Mouse (Mus musculus) urinary bladder, adult 2 months (tissue): ENCODE data around the gene Them7. TPM values are rescaled to one million over a fixed set of nuclear protein-coding genes. Genes with fewer than 3 reads are reported as not detected.

Source experiments
- DNase-seq: peaks from one replicate; pipeline ENCODE4 v3.0.0; 2022; ENCODE audit warnings: low spot score
- polyA plus RNA-seq: library from polyadenylated mRNA; depleted of rRNA; stranded (reverse); fragments of >200 nt; gene quantifications from 2 replicates; pipeline ENCODE4 v1.2.3, GENCODE M21; 2012

Them7 gene
- polyA plus RNA-seq, 1 experiment, result 0.11 TPM

DNA sequence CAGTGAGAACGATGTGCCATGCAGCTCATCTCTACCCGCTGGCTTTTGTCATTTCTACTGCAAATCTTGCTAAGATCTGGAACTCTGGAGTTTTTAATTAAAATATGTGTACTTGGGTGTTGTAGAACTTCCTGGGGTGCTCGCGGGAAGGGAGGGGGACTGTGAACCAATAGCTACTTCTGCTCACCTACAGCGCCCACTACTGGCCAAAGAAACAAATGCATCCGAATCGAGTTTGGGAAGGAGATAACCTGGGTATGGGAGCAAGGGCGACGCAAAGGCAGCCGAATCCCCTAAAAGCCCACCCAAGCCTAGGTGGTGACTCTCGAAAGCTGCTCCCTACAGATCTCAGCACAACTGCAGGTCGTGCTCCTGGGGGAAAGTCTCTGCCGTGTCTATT, 87.3 kb downstream of the Them7 start:
- no peak for DNase-seq

DNA sequence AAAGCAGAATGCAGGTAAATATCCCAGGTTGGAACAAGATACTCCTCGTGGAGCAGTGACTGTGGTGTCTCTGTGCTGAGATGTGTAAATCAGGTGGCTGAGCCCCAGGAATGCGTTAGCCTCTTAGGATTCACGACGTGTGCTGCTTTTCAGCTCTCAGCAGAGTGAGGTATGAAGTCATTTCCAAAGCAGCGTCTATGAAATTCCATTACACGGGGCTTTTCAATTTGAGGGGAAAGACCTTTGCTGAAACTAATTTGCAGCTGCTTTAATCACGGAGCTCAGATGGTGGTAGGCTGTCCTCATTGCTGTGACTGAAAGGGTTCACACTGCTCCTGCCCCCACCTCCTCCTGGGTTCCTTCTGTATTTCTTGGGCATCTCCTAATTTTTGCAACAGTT, 87.9 kb downstream of the Them7 start:
- DNase-seq, result no peak

GRCm38 (mm10) chr2:105313077-105313476, 89.0 kb downstream of the Them7 start:
- DNase-seq, result no peak

DNA sequence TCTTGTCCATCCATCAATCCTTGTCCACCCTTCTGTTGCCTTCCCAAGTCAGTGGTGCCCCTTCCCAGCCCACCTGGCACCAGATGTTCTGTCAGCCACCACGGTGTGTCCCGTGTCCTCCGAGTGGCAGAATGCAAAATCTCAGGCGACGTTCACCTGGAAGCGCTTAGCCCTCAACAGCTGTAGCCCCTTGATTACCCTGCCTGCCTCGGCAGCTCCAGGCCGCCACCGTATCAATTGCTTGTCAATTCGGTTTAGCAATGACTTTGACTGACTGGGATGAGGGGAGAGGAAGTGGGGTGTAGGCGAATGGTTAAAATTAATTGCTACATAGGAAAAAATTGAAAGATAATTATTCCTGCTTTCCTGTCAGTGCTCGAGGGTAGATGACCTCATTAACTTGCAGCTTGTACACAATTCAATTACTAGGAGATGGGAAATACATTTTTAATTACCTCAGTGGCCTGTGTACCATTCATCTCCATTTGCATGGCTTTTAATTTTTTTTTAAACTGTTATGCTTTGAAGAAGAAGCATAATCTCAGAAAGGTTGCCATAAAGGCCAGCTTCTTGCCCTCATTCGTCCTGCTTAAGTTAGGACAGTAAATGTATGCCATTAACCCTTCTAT, 93.5 kb downstream of the Them7 start:
- DNase-seq, result no peak

DNA sequence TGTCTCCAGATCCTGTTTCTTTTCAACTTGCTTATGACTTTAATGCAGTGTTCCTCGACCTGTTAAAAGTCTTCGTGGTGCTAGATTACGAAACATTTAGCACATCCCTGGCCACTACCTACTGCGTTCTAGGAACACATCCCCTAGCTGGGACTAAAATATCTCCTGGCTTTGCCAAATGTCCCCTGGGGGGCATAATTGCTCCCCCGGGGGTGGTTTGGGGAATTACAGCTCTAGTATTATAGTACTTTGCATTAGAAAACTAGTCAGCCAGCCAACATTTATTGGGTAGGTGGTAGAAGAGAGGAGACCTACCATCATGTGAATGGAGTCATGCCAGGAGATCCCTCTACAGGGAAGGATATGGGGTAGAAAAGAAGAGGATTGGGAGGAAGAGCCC, 101.9 kb downstream of the Them7 start:
- no peak for DNase-seq

DNA sequence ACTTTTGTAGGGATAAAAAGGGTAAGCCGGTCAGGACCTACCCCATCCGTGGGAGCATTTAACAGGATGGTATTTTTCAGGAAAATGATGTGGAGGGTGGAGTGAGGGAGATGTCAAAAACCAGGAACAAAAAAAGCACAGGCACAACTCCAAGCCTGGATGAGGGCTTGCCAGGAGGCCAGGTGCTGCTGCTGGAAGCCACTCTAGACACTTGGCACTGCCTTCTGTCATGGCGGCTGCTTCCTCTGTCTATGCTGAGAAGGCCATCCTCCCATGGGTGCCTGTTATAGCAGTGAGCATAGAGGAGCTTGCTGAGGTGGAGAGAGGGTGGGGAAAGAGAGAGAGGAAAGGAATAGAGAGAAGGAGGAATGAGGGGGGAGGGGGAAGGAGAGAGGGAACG, 105.9 kb downstream of the Them7 start:
- no peak for DNase-seq

DNA sequence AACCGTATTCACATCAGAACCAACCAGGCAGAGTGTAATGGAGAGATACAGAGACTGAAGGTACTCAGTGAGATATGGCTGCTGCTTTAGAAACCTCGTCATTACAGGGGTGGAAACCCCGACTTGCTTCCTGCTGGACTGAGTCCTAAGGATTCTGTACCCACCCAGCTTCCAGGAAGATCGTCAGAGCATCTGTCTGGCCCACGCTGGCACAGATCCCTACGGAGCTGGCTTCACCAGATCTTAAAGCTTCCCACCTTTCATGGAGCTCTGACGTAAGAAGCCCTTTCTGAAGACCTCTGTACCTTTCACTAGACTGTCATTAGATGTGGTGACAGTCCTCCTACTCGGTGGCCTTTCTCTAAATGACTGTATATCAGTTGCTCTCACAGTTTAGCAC, 109.0 kb downstream of the Them7 start:
- DNase-seq, result no peak

GRCm38 (mm10) chr2:105333976-105334713, 110.0 kb downstream of the Them7 start:
- no peak for DNase-seq

DNA sequence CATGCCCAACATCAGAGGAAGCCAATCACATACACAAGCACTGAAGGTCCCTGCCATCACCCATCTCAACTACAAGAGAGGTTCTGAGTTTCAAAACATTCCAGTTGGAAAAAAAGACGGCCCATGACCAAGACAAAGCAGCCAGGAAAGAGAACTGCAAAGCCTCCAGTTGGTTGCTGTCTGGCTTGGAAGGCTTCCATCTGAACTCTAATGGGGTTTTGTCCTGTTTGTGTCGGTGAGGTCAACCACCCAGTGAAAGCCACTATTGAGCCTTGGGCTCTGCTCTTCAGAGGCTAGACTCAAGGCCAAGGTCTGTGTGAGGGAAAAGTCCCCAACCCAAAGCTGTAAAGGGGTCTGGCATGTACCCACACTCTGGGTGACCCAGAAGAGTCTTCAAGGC, 111.5 kb downstream of the Them7 start:
- no peak for DNase-seq

DNA sequence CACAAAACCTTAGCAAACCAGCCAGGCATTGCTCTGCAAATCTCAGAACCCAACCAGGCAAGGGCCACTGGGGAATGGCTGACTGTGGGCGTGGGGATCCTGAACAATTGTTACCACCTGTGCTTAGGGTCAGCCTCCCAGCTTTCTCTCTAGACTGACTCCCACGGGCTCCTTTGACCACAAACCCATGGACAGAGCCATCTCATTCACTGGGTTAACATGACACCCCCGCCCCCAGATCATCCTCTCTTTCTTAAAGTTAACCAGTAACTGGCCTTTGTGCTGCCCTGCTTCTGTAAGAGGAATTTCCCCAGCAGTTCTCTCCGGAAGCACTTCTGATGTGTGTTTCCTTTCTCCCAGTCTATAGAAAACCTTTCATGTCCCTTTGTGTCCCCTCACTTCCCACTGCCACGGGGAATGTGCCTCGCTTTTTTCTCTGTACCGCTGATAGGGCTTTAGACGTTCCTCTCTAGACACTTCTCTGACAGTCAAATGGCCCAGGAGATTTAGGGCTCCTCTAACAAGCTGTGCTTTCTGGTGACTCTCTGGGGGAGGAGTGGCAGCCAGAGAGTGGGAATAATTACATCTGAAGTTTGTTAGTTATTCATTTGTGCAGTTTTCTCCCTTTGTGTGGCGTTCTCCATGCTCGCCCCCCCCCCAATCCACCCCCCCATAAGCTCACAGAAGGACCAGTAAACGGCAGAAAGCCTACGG, 112.4 kb downstream of the Them7 start:
- no peak for DNase-seq

DNA sequence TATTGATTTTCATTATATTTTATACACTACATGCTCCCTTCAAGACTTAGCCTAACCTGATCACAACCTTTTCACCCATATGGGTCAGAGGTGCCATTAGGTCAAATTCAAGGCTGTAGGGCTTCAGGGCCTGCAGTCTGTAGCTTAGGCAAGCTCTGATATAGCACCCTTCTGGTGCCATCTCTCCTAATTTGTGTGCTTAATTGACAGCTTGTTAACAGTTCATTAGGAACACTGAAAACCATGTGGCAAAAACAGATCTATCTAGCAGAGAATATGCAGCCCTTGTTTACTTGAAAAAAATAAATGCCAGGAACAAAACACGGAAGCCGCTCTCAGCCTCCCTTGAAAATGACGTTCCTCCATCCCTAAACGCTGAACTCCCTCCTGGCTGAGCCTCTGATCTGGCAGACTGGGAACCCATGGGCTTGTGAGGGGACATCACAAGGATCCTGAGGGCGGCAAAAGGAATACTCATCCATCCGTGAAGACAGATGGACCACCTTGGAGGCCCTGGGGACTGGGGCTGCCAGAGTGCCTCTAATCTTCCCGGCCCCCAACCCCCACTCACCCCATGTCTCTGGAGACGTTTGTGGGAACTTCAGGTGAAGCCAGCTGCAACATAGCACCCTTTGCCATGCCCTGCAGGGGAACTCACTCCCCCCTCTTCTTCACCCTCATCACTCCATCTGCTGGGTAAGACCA, 113.2 kb downstream of the Them7 start:
- DNase-seq, result no peak

DNA sequence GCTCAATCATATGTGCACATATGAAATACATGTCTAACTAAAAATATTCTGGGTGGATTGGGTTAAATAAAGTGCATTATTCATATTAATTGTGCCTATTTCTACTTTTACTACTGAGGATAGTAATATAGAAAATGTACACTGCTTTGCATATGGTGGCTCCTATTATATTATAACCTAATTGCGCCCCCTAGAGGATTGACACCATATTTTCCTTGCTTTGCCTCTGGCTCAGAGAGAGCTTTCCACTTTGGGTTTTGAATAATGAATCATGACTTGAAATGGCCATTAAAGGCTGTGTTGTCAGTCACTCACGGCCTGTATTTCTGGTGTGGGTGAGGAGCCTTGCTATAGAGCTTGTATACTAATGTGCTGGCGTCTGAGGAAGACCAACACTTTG, 115.9 kb downstream of the Them7 start:
- DNase-seq, result no peak

DNA sequence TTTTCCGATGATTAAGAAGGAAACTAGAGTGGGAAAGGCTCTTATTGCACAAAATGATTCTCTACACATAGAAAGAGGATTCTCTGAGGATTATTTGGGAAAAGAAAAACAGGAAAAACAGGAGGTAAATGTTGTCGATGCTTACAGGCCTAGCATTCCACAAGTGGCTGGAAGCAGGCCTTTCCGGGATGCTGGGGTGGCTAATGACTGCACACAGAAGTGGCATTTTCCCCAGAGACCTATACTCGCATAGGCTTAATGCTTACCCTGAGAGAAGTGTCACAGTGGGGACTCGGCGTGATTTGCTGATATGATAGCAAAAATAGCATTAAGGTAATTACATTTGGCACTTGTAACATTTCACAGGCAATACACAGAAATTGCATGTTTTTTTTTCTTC, 124.8 kb downstream of the Them7 start:
- DNase-seq, result no peak

DNA sequence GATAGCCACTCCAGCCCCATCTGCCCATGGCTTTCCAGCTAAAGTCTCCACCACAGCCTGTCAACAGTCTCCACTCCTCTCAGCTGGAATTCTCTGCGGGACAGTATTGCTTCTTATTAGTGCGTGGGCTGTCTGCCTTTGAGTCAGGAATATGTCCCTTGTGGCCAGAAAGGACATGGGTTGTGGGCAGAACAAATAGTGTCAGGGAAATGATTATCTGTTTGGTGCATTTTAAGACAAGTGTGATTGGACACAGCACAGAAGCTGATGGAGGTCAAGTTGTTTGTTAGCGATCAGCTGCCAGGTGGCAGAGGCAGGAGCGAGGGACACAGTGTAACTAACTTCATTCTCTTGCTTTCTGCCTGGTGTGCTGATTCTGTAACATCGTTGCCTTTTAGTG, 132.7 kb downstream of the Them7 start:
- DNase-seq, result no peak

GRCm38 (mm10) chr2:105358040-105358439, 133.9 kb downstream of the Them7 start:
- no peak for DNase-seq

DNA sequence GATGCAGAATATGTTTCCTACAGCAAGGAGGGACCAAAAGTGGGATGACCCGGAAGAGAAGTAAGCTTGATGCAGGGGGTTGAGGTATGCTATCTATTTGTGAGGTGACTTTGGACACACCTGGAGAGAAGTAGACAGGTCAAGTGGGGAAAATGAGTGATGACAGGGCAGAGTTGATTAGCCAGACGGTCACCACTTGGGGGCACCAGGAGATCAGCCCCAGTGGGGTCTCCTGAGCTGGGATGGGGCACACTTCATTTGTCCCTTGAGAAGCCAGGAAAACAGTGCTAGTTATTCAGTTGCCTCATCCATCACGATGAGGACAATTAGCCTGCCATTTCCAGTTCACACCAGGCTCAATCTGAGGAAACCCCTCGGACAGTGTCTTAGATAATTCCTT, 143.5 kb downstream of the Them7 start:
- no peak for DNase-seq

GRCm38 (mm10) chr2:105370240-105370639, 146.1 kb downstream of the Them7 start:
- DNase-seq, result no peak

DNA sequence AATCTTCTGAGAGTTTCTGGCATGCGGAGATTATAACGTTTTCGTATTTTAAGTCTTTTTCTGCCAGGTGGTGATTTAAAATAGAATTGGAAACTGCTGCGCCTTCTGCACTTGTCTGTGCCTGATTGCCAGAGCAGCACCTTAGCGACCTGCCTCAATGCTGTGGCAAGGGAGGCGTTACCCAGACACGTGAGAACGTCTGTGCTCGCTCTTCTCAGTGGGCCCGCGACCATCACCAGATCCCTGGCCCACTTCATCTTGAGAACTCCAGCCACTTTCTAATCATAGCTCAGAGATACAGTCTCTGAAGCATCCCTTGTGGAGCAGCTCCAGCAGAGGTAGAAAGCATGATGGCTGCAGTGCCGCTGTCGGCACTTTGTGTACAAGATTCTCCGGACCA, 146.6 kb downstream of the Them7 start:
- no peak for DNase-seq

GRCm38 (mm10) chr2:105372156-105372555, 148.0 kb downstream of the Them7 start:
- DNase-seq, result no peak

DNA sequence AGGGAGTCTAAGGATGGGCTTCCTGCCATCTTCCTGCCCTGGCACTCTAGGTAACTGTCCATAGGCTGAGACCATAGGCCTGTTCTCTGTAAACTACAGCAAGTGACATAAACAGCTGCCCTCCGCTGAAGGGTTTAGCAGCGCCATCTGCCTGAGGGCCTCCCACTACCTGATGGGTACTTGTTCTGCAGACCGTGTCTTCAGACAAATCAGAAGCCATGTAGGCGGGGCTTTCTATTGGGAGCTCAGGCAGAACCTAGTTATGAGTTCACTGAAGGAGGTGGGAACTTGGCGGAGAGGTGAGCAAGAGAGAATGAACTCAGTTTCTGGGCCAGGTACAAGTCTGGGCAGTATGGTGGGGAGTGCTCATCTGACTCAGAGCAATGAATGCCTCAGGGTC, 148.6 kb downstream of the Them7 start:
- no peak for DNase-seq

GRCm38 (mm10) chr2:105373658-105374057, 149.5 kb downstream of the Them7 start:
- DNase-seq, result no peak

DNA sequence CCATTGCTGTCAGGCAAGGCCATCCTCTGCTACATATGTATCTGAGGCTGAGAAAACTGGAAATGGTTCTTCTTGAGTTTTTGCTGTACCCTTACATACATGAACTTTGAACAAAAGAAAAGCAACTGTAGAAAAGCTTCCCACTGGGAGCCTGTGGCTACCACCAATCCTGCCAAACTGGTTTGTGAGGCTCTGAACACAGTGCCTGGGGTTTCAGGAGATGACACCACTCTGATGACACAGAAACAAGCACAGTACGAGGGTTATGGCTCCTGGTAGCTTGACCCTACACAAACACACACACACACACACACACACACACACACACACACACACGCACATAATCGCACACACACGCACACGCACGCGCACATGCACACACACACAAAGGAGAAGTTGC, 151.1 kb downstream of the Them7 start:
- DNase-seq, result no peak

DNA sequence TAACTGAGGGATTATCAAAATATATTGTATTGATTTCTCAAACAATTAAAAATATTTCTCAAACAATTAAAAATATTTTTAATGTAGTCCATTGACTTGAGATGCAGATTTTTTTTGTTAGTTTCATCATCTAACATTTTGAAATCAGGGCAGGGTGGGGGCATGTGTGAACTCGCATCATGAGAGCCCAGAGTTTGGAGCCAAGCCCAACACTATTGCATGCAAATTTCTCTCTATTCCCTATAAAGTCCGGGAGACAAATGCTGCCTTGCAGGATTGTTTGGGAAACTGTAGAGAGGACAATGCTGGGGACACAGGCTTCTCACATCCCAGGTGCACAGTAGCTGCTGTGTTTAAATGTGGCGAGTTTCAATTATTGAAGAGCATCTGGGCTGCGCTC, 151.6 kb downstream of the Them7 start:
- DNase-seq, result no peak
